9 mouse cellular contexts compared by ENCODE assay signal in the genomic region with DNA sequence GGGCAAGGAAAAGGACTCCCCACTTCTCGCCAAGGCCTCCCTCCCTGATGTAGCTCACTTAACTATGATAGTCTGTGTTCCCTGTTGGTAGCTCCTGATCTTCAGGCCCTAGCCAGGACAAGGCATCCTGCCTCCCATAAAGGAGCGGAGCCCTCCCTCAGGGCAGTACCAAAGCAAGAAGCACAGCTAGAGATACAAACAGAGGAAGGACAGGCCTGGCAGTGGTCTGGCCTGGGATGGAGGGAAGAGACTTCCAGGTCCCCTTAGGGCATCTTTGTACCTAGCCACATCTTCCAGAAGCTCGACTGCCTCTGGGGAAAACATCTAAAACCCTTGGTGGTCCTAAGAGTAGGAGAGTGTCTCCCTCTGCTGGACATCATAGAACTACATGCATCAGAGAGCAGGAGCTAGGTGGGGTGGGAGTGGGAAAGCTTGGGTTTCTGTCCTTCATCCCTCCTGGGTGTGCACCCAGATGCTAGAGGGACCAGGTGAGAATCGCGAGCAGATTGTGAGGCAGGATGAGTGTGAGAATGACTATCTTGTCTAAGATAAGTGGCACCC. TPM values are rescaled to one million over a fixed set of nuclear protein-coding genes. Genes with fewer than 3 reads are reported as not detected.
DNase-seq lines count a peak whose midpoint lies in the region; ATAC-seq and TF ChIP-seq lines count a peak whose summit lies in the region.
"Had no signal": no experiment of that assay in that cellular context is flagged by ENCODE, and none has a peak within 500 bp of the region (broad histone marks: within the 10 kb centered on the region; RNA-seq: fewer than 3 reads in every experiment).

No protein-coding gene starts in this region.

- no peak for DNase-seq in forebrain, embryonic 11.5 days (ENCODE audit: low spot score)
- DNase-seq in thymus, adult 2 months: peak; percentile 31
- no peak for DNase-seq in thymus, adult 18-20 months
- DNase-seq in forelimb bud, embryonic 11.5 days (ENCODE audit: low read depth, low spot score): peak; percentile 67
- peak; percentile 68 for DNase-seq in layer of hippocampus, adult 9-11 months
- no peak for DNase-seq in urinary bladder, adult 18-20 months (ENCODE audit: low spot score in 2 of 2)

- H3K27me3 ChIP-seq in forebrain, embryonic 11.5 days (ENCODE audit: control insufficient read depth, insufficient read depth, low read length): no peaks in the 10 kb centered on the region
- no peaks in the 10 kb centered on the region for H3K27me3 ChIP-seq in forebrain, embryonic 13.5 days
- H3K27me3 ChIP-seq in thymus, adult 2 months (ENCODE audit: control insufficient read depth, insufficient read depth, low read length): no peaks in the 10 kb centered on the region
- no peaks in the 10 kb centered on the region for H3K27me3 ChIP-seq in midbrain, embryonic 13.5 days
- H3K27me3 ChIP-seq: heart, embryonic 15.5 days had no signal

- H3K9me3 ChIP-seq in forebrain, embryonic 11.5 days (ENCODE audit: control insufficient read depth, low read length): no peaks in the 10 kb centered on the region
- 0 out of 2 replicates have a peak, but pooled peaks cover 2% of the 10 kb centered on the region for H3K9me3 ChIP-seq in forebrain, embryonic 13.5 days (replicated peaks)
- no peaks in the 10 kb centered on the region for H3K9me3 ChIP-seq in midbrain, embryonic 13.5 days
- H3K9me3 ChIP-seq: heart, embryonic 15.5 days had no signal

- WGBS in forebrain, embryonic 11.5 days: 44% methylated on average over 5 of the region's 5 CpGs
- 48% methylated on average over 5 of the region's 5 CpGs for WGBS in forebrain, embryonic 13.5 days
- WGBS in thymus, adult 2 months: 44% methylated on average over 5 of the region's 5 CpGs
- WGBS in midbrain, embryonic 13.5 days: 48% methylated on average over 5 of the region's 5 CpGs

- ATAC-seq in forebrain, embryonic 11.5 days (replicated peaks; ENCODE audit: low FRiP score): peak; percentile 39; the same call in 1 of the 2 replicates
- no peak for ATAC-seq in forebrain, embryonic 13.5 days
- ATAC-seq in midbrain, embryonic 13.5 days: peak; percentile 37; the same call in 1 of the 2 replicates

- no peaks in the 10 kb centered on the region for H3K4me1 ChIP-seq in forebrain, embryonic 11.5 days (replicated peaks; ENCODE audit: control insufficient read depth, insufficient read depth, low read length)
- no peaks in the 10 kb centered on the region for H3K4me1 ChIP-seq in forebrain, embryonic 13.5 days
- H3K4me1 ChIP-seq in thymus, adult 2 months (replicated peaks; ENCODE audit: control insufficient read depth, insufficient read depth, low read length): no peaks in the 10 kb centered on the region
- H3K4me1 ChIP-seq in midbrain, embryonic 13.5 days (replicated peaks): 0 out of 2 replicates have a peak, but pooled peaks cover 3% of the 10 kb centered on the region
- H3K4me1 ChIP-seq: heart, embryonic 15.5 days had no signal

- TF ChIP-seq POLR2A in thymus, adult 2 months (IDR thresholded peaks at IDR 0.05; ENCODE audit: control insufficient read depth, extremely low read depth, insufficient read depth, low read length, poor library complexity): no peak

- H3K27ac ChIP-seq in forebrain, embryonic 11.5 days (ENCODE audit: low read depth, low read length): no peak overlapping the region
- H3K27ac ChIP-seq in forebrain, embryonic 13.5 days: no peak overlapping the region
- H3K27ac ChIP-seq in thymus, adult 2 months (ENCODE audit: control insufficient read depth, insufficient read depth, low read length): no peak overlapping the region
- no peak overlapping the region for H3K27ac ChIP-seq in midbrain, embryonic 13.5 days
- H3K27ac ChIP-seq: heart, embryonic 15.5 days had no signal

- no peak overlapping the region for H3K4me2 ChIP-seq in forebrain, embryonic 11.5 days (ENCODE audit: low read depth, low read length, severe bottlenecking)
- H3K4me2 ChIP-seq in forebrain, embryonic 13.5 days: no peak overlapping the region
- H3K4me2 ChIP-seq in midbrain, embryonic 13.5 days (replicated peaks): no peak overlapping the region
- H3K4me2 ChIP-seq: heart, embryonic 15.5 days had no signal

- H3K36me3 ChIP-seq in forebrain, embryonic 11.5 days (ENCODE audit: control insufficient read depth, insufficient read depth, low read length): no peaks in the 10 kb centered on the region
- H3K36me3 ChIP-seq in forebrain, embryonic 13.5 days (ENCODE audit: poor library complexity, severe bottlenecking): no peaks in the 10 kb centered on the region
- no peaks in the 10 kb centered on the region for H3K36me3 ChIP-seq in thymus, adult 2 months (ENCODE audit: control insufficient read depth, insufficient read depth, low read length)
- H3K36me3 ChIP-seq in midbrain, embryonic 13.5 days: no peaks in the 10 kb centered on the region
- H3K36me3 ChIP-seq: heart, embryonic 15.5 days had no signal

- peak; percentile 45; the same call in 1 of the 2 replicates for TF ChIP-seq CTCF in thymus, adult 2 months (IDR thresholded peaks at IDR 0.05; ENCODE audit: borderline replicate concordance, control insufficient read depth, extremely low read depth, insufficient read depth, low read length, poor library complexity)

- H3K9ac ChIP-seq in forebrain, embryonic 11.5 days (ENCODE audit: low read length): no peak overlapping the region
- no peak overlapping the region for H3K9ac ChIP-seq in forebrain, embryonic 13.5 days
- no peak overlapping the region for H3K9ac ChIP-seq in midbrain, embryonic 13.5 days (replicated peaks)
- H3K9ac ChIP-seq: heart, embryonic 15.5 days had no signal

- no peak overlapping the region for H3K4me3 ChIP-seq in forebrain, embryonic 11.5 days (ENCODE audit: low read depth, low read length)
- no peak overlapping the region for H3K4me3 ChIP-seq in forebrain, embryonic 13.5 days
- no peak overlapping the region for H3K4me3 ChIP-seq in thymus, adult 2 months (ENCODE audit: control insufficient read depth, insufficient read depth, low read length)
- no peak overlapping the region for H3K4me3 ChIP-seq in midbrain, embryonic 13.5 days (replicated peaks)
- H3K4me3 ChIP-seq: heart, embryonic 15.5 days had no signal

RNA-seq across cellular contexts. Expression of gene Fxyd3, which starts 1.5 kb away (rescaled TPM):
- polyA plus RNA-seq in forebrain, embryonic 11.5 days (2014; fragmentation: Nextera tagmentation; extraction: Ambion mirVana): 2.0 and 3.3 TPM in 2 replicates
- 0.08 TPM in 1 of 2 replicates, not detected in the other for polyA plus RNA-seq in forebrain, embryonic 13.5 days (2015; fragmentation: Nextera tagmentation; extraction: Ambion mirVana)
- 23.5 and 34.7 TPM in 2 replicates for polyA plus RNA-seq in thymus, adult 2 months (2012; rRNA removed)
- polyA plus RNA-seq in midbrain, embryonic 13.5 days (2015; fragmentation: Nextera tagmentation; extraction: Ambion mirVana): 0.47 TPM in 1 of 2 replicates, not detected in the other

RNA-seq across cellular contexts. Expression of gene Lgi4, which starts 18.8 kb away (rescaled TPM):
- polyA plus RNA-seq in forebrain, embryonic 11.5 days (2014; fragmentation: Nextera tagmentation; extraction: Ambion mirVana): 0.36 and 0.44 TPM in 2 replicates
- 0.19 and 0.26 TPM in 2 replicates for polyA plus RNA-seq in forebrain, embryonic 13.5 days (2015; fragmentation: Nextera tagmentation; extraction: Ambion mirVana)
- polyA plus RNA-seq in thymus, adult 2 months (2012; rRNA removed): 1.1 and 1.8 TPM in 2 replicates
- polyA plus RNA-seq in midbrain, embryonic 13.5 days (2015; fragmentation: Nextera tagmentation; extraction: Ambion mirVana): 0.16 and 0.30 TPM in 2 replicates

RNA-seq across cellular contexts. Expression of gene Fxyd1, which starts 21.0 kb away (rescaled TPM):
- 2.9 and 4.0 TPM in 2 replicates for polyA plus RNA-seq in forebrain, embryonic 11.5 days (2014; fragmentation: Nextera tagmentation; extraction: Ambion mirVana)
- polyA plus RNA-seq in forebrain, embryonic 13.5 days (2015; fragmentation: Nextera tagmentation; extraction: Ambion mirVana): 2.5 and 3.9 TPM in 2 replicates
- 46.4 and 107 TPM in 2 replicates for polyA plus RNA-seq in thymus, adult 2 months (2012; rRNA removed)
- polyA plus RNA-seq in midbrain, embryonic 13.5 days (2015; fragmentation: Nextera tagmentation; extraction: Ambion mirVana): 5.2 and 5.6 TPM in 2 replicates

RNA-seq across cellular contexts. Expression of gene Fxyd7, which starts 26.7 kb away (rescaled TPM):
- 4.1 and 4.9 TPM in 2 replicates for polyA plus RNA-seq in forebrain, embryonic 11.5 days (2014; fragmentation: Nextera tagmentation; extraction: Ambion mirVana)
- 19.8 and 33.0 TPM in 2 replicates for polyA plus RNA-seq in forebrain, embryonic 13.5 days (2015; fragmentation: Nextera tagmentation; extraction: Ambion mirVana)
- 1.4 and 2.2 TPM in 2 replicates for polyA plus RNA-seq in thymus, adult 2 months (2012; rRNA removed)
- polyA plus RNA-seq in midbrain, embryonic 13.5 days (2015; fragmentation: Nextera tagmentation; extraction: Ambion mirVana): 49.2 and 50.8 TPM in 2 replicates

RNA-seq across cellular contexts. Expression of gene Fxyd5, which starts 35.7 kb away (rescaled TPM):
- 10.2 and 12.9 TPM in 2 replicates for polyA plus RNA-seq in forebrain, embryonic 11.5 days (2014; fragmentation: Nextera tagmentation; extraction: Ambion mirVana)
- polyA plus RNA-seq in forebrain, embryonic 13.5 days (2015; fragmentation: Nextera tagmentation; extraction: Ambion mirVana): 11.5 and 12.2 TPM in 2 replicates
- 247 and 283 TPM in 2 replicates for polyA plus RNA-seq in thymus, adult 2 months (2012; rRNA removed)
- 10.3 and 11.7 TPM in 2 replicates for polyA plus RNA-seq in midbrain, embryonic 13.5 days (2015; fragmentation: Nextera tagmentation; extraction: Ambion mirVana)

Comparison
In these comparisons a context has a peak if more than half of its experiments do, and no peak if none do; other contexts are left out.
1. DNase-seq: peak in thymus, adult 2 months (single experiment), forelimb bud, embryonic 11.5 days (single experiment) and layer of hippocampus, adult 9-11 months (single experiment); none in forebrain, embryonic 11.5 days (single experiment), thymus, adult 18-20 months (0 of 2) and urinary bladder, adult 18-20 months (0 of 2).